Mouse (Mus musculus): ENCODE data around the gene Hist2h3c2. TPM values are rescaled to one million over a fixed set of nuclear protein-coding genes. Genes with fewer than 3 reads are reported as not detected.
A peak's percentile ranks its signal among the peaks of the same experiment; 100 is the strongest.
"Not testable (repeated sequence)": the region's sequence is repeated elsewhere in the genome, so short reads cannot be mapped to it uniquely, and the experiment has no call there.

Hist2h3c2 gene
- 2.4 and 13.5 TPM in 2 replicates for polyA plus RNA-seq (2012; ENCODE audit: insufficient read depth, insufficient read length, missing spikeins)

DNA sequence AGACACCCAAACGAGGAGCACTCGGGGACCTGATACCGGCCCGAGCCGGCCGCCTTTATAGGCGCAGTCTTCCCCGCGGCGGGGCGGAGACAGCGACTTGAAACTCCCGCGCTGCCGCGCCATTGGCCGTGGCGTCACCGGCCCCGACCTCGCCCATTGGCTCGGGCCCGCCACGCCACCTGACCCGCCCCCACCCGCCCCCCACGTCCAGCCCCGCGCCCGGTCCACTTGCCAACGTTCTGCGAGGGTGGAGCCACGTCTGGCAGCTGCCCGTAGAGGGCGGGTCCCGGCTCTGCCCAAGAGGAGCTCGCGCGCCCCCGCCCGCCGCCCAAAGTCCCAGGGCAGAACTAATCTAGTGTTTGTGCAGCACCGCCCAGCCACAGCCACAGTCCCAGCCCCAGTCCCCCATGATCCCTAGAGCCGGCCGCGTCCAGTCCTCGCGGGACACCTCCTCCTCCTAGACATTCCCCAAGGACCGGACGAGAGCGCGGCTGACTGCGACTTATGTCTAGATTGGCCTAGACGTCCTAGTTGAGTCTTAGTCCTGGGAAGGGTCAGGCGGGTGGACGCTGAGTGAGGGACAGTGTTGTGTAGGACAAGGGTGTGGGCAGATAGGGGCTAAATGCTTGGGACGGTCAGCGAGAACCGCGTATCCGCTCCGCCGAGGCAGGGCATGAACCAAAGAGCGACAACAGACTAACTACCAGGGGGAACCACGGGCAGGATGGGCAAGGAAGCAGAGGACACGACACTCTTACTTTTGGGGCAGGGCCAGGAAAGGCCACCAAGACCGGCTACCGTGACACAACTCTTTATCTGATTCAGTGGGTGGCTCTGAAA lies at the start of gene Hist2h3c2:
Gene Hist2h3c2, minus strand, starts transcription at position 174 of the 840 bp plus-strand sequence.
- H3K27ac ChIP-seq (ENCODE audit: insufficient read depth, low read depth, low read length): peak within 1 kb of the TSS; percentile 80

GRCm38 (mm10) chr3:96287334-96287733 lies 48.4 kb upstream of the Hist2h3c2 start:
- H3K4me1 ChIP-seq (ENCODE audit: control insufficient read depth, insufficient read depth, low read length): peaks cover 18% of the 10 kb centered on the region
- not testable (repeated sequence) for H3K27ac ChIP-seq (ENCODE audit: insufficient read depth, low read depth, low read length); H3K4me3 ChIP-seq (ENCODE audit: insufficient read depth, low read length)
- peak; percentile 95 for TF ChIP-seq CTCF (IDR thresholded peaks at IDR 0.05; ENCODE audit: low read depth, low read length)

More for the DNA sequence above, at the start of gene Hist2h3c2:
- peak within 1 kb of the TSS; percentile 59 for H3K4me3 ChIP-seq (ENCODE audit: insufficient read depth, low read length)
- peaks cover 31% of the 10 kb centered on the region for H3K4me1 ChIP-seq (ENCODE audit: control insufficient read depth, insufficient read depth, low read length)

GRCm38 (mm10) chr3:96284457-96284856 lies 45.5 kb upstream of the Hist2h3c2 start:
- TF ChIP-seq CTCF (IDR thresholded peaks at IDR 0.05; ENCODE audit: low read depth, low read length) (no peak), POLR2A (IDR thresholded peaks at IDR 0.05; ENCODE audit: borderline replicate concordance, low read depth, low read length) (no peak)
- Histone ChIP-seq H3K27ac (ENCODE audit: insufficient read depth, low read depth, low read length) (no peak overlapping the region), H3K4me1 (ENCODE audit: control insufficient read depth, insufficient read depth, low read length) (peaks cover 4% of the 10 kb centered on the region), H3K4me3 (ENCODE audit: insufficient read depth, low read length) (no peak overlapping the region)

DNA sequence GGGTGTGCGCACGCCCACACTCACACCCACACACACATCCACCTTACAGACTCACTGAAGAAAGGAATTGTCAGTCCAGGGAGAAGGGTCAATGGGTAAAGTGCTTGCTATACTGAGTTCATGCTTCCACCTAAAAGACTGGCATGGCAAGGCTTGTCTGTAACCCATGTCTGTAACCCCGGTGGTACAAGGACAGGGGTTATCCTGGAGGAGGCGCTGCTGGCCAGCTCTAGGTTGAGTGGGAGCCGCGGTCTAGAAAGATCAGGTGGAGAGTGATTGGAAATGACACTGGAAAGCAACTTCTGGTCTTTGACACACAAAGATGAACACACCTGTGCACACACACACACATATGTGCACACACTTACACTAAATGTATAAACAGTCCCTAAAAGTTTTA lies 41.7 kb upstream of the Hist2h3c2 start:
- Histone ChIP-seq H3K4me1 (ENCODE audit: control insufficient read depth, insufficient read depth, low read length) (peaks cover 6% of the 10 kb centered on the region), H3K4me3 (ENCODE audit: insufficient read depth, low read length) (no peak overlapping the region), H3K27ac (ENCODE audit: insufficient read depth, low read depth, low read length) (no peak overlapping the region)
- no peak for TF ChIP-seq CTCF (IDR thresholded peaks at IDR 0.05; ENCODE audit: low read depth, low read length)
- no peak for TF ChIP-seq POLR2A (IDR thresholded peaks at IDR 0.05; ENCODE audit: borderline replicate concordance, low read depth, low read length)

DNA sequence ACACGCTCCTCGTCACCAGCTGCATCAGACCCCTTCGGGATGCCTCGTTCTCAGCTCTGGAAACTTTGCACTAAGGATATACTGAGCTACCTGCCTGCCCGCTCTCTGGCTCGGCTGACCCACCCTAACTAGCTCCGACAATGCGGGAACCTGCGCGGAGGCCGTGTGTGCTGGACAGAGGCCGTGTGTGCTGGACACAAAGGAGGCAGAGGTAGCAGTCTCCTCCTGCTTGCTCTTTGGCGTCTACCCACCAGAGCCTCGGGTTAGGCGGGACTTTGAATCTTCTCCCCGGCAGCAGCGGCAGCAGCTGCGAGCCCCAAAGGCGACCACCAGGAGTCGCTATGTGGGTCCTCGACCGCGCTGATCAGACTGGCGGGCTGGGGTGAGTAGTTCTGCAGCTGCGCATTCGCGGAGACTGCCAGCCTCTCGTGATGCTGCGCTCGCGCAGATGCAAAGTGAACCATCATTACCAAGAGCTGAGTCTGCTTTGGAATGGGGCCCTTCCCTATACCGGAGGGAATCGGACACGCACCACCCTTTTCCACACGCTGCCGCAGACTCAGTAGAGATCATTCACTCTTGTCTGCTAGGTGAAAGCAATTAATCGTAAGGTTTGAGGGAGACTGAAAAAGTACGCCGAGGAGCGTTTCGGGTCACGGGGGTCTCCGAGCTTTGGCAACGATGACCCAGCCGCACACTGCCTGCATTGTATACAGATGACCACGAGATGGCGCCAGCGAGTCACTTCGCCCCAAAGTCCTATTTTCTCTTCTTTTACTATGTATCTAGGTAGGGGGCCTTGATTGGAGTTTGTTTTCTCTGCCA lies 39.1 kb upstream of the Hist2h3c2 start:
- Histone ChIP-seq H3K27ac (ENCODE audit: insufficient read depth, low read depth, low read length) (peak overlapping the region; percentile 31), H3K4me3 (ENCODE audit: insufficient read depth, low read length) (peak overlapping the region; percentile 70), H3K4me1 (ENCODE audit: control insufficient read depth, insufficient read depth, low read length) (0 out of 2 replicates have a peak, but pooled peaks cover 2% of the 10 kb centered on the region)
- TF ChIP-seq POLR2A (IDR thresholded peaks at IDR 0.05; ENCODE audit: borderline replicate concordance, low read depth, low read length): no peak
- TF ChIP-seq CTCF (IDR thresholded peaks at IDR 0.05; ENCODE audit: low read depth, low read length): peak; percentile 67

GRCm38 (mm10) chr3:96277428-96277799 lies 38.5 kb upstream of the Hist2h3c2 start:
- 0 out of 2 replicates have a peak, but pooled peaks cover 2% of the 10 kb centered on the region for H3K4me1 ChIP-seq (ENCODE audit: control insufficient read depth, insufficient read depth, low read length)
- H3K4me3 ChIP-seq (ENCODE audit: insufficient read depth, low read length): peak overlapping the region; percentile 70
- no peak overlapping the region for H3K27ac ChIP-seq (ENCODE audit: insufficient read depth, low read depth, low read length)
- TF ChIP-seq CTCF (IDR thresholded peaks at IDR 0.05; ENCODE audit: low read depth, low read length): no peak
- no peak for TF ChIP-seq POLR2A (IDR thresholded peaks at IDR 0.05; ENCODE audit: borderline replicate concordance, low read depth, low read length)

GRCm38 (mm10) chr3:96273591-96274465 lies 34.9 kb upstream of the Hist2h3c2 start:
- Histone ChIP-seq H3K4me3 (ENCODE audit: insufficient read depth, low read length) (no peak overlapping the region), H3K4me1 (ENCODE audit: control insufficient read depth, insufficient read depth, low read length) (0 out of 2 replicates have a peak, but pooled peaks cover 2% of the 10 kb centered on the region), H3K27ac (ENCODE audit: insufficient read depth, low read depth, low read length) (no peak overlapping the region)
- TF ChIP-seq POLR2A (IDR thresholded peaks at IDR 0.05; ENCODE audit: borderline replicate concordance, low read depth, low read length): no peak
- no peak for TF ChIP-seq CTCF (IDR thresholded peaks at IDR 0.05; ENCODE audit: low read depth, low read length)

GRCm38 (mm10) chr3:96269511-96270474 lies 30.9 kb upstream of the Hist2h3c2 start, which contains the start of gene Hist2h2bb:
Gene Hist2h2bb, plus strand, starts transcription at chr3:96269752.
- peak within 1 kb of the TSS; percentile 94 for H3K27ac ChIP-seq (ENCODE audit: insufficient read depth, low read depth, low read length)
- TF ChIP-seq CTCF (IDR thresholded peaks at IDR 0.05; ENCODE audit: low read depth, low read length) (no peak), POLR2A (IDR thresholded peaks at IDR 0.05; ENCODE audit: borderline replicate concordance, low read depth, low read length) (peak; percentile 94; the same call in 1 of the 2 replicates)
- peaks cover 14% of the 10 kb centered on the region for H3K4me1 ChIP-seq (ENCODE audit: control insufficient read depth, insufficient read depth, low read length)
- H3K4me3 ChIP-seq (ENCODE audit: insufficient read depth, low read length): peak within 1 kb of the TSS; percentile 69

- H3K4me3 ChIP-seq (ENCODE audit: insufficient read depth, low read length): peak overlapping the region; percentile 69
- peak overlapping the region; percentile 94 for H3K27ac ChIP-seq (ENCODE audit: insufficient read depth, low read depth, low read length)
- peaks cover 20% of the 10 kb centered on the region for H3K4me1 ChIP-seq (ENCODE audit: control insufficient read depth, insufficient read depth, low read length)
Observed at GRCm38 (mm10) chr3:96268776-96269378, 29.9 kb upstream of the Hist2h3c2 start.
